Mouse (Mus musculus): Measurements from ENCODE around the gene Npepl1.

Npepl1 gene

DNA sequence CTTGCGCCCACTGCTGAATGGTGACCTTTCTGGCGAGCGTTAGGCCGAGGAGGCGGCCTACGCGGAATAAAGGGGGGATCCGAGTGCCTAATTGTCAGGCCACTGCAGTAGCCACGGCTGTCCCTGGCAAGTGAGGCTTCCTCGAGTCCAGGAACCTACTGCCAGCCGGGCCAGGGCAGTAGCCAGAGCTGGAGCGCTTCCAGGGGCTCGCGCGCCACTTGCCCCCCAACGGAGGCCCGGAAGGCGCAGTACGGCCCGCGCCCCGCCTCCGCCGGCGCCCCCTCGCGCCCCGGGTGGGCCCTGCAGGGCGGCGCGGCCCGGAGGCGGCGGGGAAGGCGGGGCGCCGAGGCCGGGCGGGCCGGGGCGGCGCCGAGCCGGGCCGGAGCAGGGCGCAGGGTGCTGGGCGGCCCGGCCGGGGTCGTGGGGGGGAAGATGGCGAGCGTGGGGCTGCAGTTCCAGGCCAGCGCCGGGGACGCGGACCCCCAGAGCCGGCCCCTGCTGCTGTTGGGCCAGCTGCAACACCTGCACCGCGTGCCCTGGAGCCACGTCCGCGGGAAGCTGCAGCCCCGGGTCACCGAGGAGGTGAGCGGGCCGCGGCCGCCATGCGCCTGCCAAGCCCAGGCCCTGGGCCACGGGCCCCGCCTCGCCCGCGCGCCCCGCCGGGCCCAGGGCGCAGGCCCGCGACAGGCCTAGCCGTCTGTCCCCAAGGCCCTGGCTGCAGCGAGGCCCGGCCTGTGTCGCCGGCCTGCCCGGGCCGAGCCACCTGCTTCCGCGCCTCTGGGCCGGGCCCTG, at the start of gene Npepl1:
Gene Npepl1, plus strand, starts transcription at position 359 of the 792 bp plus-strand sequence.
- peak; percentile 70 for DNase-seq

DNA sequence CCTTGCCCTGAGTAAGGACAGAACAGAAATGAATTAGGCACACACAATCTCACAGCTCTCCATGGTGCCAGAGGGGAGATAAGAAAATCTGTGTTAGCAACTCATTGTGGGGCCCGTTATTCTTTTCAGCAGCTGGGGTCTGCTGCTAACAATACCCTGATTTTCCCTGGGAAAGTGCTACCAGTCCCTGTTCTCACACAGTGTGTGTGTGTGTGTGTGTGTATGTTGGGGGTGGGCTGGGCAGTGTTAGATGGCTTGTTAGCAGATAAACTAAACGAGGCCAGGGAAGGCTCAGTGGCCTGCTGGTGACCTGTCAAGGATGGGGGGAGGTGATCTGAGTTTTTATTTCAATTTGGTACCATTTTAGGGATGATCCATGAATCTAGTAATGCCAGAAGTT, 48.9 kb upstream of the Npepl1 start:
- DNase-seq = no peak

DNA sequence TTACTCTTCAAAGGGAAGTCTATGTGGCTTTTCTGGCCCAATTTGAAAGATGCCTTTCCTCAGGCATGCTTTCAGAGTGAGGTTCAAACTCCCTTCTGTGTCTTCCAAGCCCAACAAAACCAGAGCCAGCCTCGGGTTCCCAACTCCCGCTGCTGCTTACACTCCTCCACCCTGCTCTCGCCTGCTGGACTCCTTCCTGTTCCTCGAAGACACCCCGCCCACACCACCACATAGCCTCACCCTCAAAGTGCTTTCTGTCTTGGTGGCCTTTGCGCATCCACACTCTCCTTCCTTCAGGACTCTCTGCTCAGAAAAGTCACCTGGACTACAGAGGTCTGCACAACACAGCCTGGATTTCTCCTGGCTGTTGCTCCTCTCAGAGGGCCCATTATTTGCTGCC, 47.1 kb upstream of the Npepl1 start:
- no peak for DNase-seq

DNA sequence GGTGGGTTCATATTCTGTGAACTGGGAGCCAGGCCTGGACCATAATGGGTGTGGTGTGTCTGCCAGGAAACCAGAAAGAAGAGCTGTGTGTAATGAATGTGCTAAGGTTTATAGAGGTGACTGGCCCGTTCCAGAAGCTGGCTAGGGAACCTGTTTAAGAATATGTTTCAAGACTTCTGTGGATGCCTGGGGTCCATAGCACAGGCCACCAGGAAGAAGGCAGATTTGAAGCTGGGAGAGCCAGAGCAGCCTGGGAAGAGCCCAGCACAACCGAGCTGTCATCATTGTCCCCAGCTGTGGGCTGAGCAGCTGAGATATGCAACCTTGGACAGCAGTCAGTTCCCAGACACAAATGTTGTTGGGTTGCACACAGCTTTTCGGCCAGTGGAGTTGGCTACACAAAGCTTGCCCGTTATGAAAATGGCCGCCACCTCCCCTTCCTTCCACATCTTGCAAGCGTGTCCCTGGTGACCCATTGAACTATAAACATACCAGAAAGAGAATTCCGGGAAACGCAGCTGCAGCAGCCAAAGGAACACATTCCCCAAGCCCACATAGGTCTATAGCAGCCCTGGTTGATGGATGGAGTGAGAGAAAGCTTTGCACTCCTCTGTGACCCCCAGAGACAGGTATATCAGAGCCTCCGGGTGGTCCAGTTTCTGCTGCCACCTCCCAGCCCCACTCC, 46.5 kb upstream of the Npepl1 start:
- DNase-seq = no peak

DNA sequence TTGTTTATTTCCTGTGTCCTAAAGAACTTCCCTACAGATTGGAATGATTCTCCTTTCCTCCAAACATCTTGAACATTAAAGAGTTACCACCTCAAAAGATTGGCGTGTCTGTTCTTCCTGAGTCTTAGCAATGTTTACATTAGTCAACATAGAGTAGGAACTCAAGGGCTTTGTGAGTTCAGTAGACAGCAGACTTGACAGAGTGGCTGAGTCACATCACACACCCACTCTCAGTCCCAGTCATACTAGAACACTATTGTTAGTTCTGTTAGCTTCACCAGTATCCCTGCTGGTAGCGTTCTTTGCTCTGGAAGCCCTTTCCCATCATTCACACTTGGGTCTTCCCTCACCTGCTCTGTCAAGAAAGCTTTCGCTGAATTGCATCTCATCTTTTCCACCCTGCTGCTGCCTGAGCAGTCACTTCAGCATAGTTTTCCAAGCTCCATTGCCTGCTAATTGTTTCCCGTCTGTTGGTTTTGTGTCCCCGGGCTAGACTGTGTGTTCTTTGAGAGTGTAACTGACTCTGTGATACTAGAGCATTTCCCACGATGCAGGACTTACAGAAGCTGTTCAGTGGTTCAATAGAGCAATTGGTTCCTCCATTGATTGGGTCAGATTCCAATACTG, 42.2 kb upstream of the Npepl1 start:
- no peak for DNase-seq

DNA sequence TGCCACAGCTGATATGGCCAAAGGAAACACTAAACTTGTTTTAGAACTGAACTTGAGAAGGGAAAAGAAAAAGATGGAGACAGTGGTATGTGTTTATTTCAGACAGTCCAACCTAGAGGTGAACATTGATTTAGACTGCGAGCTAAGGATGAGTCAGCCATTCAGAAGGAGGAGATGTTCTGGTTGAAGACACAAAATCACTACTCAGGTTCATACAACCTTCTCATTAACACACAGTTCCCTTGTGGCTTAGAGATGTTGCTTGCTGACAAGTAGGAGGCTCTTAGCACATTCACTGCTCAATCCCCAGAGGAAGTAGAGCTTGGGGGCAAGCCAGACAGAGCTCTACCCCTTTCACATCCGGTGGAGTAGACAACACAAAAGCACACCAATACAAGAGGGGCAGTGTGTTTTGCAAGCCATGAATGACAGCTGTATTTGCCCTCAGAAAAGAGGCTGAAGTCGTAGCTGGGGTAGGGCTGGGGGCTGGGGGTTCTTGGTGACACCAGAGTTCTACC, 40.6 kb upstream of the Npepl1 start:
- DNase-seq = peak; percentile 17

DNA sequence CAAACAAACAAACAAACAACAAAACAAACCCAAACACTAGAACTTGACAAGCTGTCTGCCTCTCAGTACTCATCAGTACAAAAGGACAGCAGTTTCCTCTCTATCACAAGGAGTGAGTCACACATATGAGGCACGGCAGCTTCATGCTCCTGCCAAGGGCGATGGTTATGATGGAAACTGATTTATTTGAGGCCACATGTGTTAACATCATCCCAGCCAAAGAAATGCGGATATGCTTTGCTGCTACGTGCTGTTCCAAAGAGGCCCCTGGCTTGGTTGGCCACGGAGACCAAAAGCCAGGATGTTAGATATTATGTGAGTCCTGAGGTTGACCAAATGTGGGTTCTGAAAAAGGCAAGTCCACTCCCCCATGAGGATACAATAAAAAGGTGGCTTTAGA, 38.7 kb upstream of the Npepl1 start:
- no peak for DNase-seq

DNA sequence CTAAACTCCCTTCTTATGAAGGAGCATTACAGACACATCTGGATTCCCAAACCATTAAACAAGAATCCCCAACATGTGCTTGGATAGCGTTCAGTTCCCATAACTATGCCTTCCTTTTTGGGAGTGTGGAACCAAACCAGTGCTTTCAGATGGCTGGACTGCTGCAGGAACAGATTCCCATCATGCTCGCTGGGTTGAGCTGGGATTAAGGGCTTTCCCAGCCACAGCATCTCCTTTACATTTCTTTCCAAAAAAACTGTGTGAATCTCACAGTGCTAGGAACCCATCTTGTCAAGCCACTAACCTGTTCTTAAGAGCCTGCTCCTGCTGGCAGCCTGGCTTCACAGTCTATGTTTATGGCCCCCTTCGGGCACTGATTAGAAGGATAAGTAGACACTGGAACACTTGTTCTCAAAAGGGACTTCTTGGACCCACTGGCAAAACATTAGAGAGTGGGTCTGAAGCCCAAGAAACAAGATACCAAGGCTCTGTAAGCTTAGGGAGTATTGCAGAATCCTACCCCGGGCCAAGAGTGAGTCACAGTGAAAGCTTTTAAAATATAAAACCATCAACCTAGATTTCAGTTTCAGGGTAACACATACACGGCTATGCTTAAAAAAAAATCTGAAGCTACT, 36.9 kb upstream of the Npepl1 start:
- no peak for DNase-seq

DNA sequence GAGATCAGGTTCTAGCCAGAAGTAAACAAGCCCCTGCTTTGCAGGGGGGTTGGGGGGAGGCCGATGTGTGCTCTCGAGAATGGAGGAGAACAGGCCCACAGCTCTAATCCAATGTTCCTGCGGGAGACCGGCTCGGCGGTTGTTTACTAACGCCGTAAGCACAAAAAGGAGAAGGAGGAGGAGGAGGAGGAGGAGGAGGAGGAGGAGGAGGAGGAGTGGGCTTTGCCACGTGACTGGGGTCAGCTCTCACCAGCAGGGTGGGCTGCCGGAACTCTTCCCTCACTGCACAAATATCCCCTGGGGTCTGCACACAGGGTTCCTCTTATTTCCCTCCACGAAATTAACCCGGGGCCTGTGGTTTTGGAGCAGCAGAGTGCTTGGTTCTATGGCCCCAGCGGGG, 35.5 kb upstream of the Npepl1 start:
- no peak for DNase-seq

DNA sequence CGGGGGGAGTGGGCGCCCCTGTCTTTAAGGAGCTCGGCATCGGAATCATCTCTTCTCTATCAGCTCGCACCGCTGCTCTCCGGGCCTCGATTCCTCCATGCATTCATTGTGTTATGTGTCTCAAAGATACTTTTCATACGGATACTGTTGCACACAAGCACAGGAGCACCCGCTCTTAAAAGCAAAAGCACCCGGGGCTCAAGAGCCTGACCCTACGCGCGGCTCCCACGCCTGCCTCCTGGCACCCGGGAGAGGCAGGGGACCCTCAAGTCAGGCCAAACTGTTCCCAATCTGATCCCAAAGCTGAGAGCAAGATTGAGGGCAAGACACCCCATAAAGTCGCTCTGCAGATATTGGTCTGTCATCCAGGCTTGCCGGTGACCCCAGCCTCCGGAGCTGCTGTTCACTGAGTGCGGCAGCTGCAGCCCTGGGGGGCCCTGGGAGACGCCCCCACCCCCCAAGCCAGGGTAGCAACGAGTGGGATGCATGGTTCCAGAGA, 35.0 kb upstream of the Npepl1 start:
- peak; percentile 5 for DNase-seq

DNA sequence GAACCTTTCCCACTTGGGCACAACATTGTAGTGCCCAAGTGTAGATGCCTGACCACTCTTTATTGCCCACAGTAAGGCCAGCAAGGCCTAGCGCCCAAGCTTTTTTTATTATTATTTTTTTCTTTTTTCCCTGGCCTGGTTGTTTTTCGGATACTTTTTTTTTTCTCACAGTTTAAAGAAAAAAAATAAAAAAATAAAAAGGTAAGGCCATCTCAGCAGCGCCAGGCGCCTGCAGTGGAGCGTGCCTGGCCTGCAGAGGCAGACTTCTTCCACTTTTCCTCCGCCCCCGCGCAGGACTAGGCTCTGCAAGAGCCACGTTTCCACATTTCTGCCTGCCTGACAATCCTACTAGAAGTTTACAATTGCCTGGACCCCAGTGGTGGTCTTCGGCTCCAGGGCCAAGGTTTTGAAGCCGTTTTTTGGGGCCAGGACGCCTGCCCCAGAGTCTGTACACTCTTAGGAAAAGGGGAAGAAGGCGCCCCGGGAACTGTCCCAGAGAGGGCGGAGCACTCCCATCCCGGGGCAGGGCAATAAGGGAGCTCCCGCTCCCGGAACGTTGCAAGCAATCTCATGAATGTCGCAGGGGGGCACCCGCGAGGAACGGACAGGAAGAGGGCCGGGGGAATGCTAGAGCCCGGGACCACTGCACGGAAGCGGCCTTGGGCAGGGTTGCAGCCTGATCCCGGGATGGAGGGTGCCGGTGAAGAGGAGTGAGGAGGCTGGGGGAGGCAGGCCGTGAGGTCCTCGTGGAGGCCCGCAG, 34.3 kb upstream of the Npepl1 start, which contains the start of gene Stx16:
Gene Stx16, plus strand, starts transcription at position 636 of the 760 bp plus-strand sequence.
- peak; percentile 86 for DNase-seq

DNA sequence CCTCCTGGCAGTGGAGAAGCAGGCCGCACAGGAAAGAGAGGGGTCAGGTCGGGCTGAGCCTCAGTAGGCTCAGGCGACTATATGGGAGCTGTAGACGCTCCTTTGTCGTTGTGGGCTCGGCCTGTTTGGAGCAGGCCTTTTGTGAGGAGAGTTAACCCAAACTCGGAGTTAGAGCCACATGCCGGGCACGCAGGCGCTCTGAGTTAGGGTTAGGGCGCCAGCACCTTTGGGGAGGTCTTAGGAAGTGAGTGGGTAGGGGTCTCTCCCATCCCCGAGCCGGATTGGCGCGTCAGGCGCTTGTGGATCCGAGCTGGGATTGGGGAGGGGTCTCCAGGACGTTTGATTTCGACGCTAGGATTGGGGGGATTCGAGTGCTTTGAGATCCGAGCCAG, 33.7 kb upstream of the Npepl1 start:
- peak; percentile 30 for DNase-seq

DNA sequence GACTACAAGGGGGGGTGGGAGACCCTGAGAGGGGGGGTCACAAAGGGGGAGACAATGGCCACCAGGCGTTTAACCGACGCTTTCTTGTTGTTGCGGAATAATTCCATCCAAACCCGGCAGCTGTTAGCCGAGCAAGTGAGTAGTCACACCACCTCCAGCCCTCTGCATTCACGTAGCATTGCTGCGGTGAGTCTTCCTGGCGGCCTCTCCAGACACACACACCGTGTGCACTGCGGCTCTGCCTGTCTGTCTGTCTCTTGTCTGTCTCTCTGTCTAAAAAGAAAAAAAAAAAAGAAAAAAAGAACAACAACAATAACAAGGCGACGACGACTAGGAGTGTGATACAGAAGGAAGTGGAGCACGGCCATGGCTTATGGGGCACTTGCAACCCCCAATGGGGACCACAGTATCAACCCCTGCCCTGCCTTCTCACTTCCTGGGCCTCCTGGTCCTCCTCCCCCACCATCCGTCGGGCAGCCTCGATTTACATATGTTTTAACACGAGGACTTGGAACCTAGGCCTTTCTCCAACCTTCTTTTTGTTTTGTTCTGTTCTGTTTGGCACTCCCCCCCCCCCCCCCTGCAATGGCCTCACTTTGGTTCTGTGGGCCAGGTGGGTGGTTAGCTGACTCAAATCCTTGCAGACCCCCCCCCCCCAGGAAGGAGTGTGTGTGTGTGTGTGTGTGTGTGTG, 33.0 kb upstream of the Npepl1 start:
- DNase-seq = no peak

DNA sequence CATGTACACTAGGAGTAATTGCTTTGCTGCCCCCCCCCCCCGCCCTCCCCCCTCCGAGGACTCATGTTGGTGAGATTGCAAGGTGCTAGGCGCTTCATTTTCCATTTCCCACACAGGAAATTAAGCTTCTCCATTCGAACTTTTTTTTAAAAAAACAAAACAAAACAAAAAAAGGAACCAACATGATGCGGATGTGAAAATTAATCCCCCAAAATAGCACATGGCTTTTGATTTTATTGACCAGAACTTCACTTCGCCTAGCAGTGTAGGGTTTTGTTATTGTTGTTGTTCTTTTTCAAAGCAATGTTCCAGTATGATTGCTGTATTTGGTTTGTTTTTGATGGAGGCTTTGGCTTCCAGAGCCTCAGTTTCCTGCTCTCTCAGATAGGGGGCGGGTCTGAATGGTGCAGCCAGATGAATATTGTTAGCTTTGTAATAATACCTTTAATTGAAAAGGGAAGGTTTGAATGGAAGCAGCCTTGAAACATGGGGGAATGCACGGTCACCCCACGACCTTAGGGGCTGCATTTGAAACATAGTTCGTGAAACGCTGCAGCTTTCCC, 32.3 kb upstream of the Npepl1 start:
- DNase-seq = no peak

DNA sequence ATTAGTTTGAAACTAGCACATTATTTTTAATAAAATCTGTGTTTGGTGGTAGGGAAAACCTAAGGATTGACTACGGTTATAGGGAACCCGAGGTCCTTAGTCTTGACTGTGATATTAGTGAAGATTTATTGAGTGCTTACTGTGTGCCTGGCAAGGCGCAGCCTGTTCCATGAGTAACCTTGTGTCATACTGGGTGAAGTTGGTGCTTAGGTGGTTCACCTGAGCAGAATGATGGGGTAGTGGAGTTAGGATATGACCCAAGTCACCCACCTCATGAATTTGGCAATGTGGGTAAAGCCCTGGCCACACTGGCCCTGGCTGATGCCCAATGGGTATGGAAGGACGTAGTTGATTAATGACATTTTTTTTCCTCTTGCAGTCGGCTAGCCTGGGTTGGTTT, 28.3 kb upstream of the Npepl1 start:
- no peak for DNase-seq

DNA sequence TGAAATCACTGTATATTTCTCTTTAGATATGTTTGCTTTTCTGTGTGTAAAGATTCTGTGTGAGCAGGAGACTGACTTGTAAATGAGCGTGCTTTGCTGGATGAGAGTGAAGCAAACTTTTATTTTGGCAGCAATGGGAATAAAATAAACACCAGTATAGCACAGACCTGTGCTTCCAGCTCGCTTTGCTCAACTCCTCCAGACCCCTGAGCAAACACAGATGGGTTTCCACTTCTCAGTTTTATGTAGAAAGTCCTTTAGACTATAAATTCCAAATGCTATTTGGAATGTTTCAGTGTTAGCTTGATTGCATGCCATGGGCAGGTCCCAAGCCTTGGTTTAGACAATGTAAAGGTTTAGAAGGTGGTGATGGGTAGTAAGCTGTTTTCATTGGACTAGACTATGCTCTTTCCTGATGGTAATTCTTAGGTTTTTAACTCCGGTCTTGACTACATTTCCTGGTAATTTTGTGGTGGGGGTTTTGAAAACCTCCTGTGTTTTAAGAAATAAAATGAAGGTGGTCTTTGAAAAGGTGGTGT, 27.7 kb upstream of the Npepl1 start:
- DNase-seq = no peak

DNA sequence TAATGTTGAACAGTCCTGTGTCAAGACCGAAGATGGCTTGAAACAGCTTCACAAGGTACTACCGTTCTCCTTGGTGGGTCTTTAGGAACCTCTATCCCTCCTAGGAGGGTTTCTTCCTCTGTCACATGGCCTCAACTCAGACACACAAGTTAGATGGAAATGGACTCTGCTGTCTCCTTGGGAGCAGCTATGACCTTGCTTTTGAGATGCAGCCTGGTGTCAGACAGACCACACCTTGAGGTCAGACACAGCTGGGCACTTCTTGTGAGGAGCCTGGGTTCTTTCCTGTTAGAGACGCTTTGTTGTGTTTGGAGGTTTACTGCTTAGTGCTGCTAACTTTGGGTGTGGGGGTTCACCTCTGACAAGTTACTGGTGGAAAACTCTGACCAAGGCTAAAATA, 15.1 kb upstream of the Npepl1 start:
- DNase-seq = no peak

DNA sequence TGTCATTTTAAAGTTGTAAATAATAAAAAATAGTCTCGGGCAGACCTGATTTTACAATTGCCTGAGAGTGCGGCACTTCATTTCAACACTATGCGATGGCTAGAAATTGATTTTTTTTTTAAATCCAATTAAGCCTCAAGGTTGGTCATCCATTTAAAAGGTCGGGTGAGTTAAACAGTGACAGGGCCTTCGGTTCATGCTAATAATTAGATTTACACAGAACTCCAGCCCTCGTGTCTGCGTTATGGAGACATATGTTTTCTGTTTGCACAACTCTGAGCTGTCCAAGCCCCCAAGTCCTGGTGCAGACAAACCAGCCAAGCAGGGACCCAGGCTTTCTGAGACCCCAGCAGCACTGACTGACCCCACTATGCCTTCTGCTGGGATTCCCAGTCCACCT, 7.8 kb upstream of the Npepl1 start:
- no peak for DNase-seq

DNA sequence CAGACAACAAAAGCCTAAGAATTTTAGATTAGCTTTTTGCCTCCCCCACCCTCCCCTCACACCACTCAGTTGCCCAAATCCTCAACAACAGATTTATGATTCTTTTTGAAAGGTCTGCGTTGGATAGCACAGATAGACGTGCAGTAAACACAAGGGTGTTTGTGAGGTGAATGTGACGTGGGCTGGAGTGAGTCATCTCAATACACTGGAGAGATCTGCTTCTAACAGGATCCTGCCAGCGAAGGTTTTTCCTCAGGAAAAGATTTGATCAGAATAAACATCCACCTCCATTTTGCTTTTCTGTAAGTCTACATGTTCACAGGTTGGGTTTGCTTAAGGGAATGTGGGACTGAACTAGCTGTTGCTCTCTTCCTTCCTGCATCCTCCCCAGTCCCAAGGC, 6.6 kb upstream of the Npepl1 start:
- DNase-seq = no peak

DNA sequence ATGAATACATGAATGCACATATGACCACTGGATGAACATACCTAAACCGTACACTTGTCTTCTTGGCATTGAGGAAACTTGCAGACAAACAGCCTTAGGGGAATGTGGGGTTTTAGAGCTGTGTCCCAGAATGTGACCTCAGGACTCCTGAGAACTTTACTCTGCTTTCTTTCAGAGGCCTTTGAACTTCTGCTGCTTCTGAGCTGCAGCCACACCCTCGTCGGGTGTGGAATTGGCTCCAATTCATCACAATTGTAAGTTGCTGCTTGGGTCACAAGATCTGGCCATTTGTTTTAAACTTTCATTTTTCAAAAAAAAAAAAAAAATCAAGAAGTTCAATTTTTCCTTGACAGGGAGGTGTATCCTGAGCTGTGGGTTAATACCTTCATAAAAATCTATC, 2.8 kb upstream of the Npepl1 start:
- no peak for DNase-seq
